Mouse (Mus musculus) lung, embryonic 14.5 days (tissue): ENCODE data around the gene Gm3448. TPM values are rescaled to one million over a fixed set of nuclear protein-coding genes. Genes with fewer than 3 reads are reported as not detected.
"Not testable (repeated sequence)": the region's sequence is repeated elsewhere in the genome, so short reads cannot be mapped to it uniquely, and the experiment has no call there.

Source experiments
- ATAC-seq: fragments of 200-750 bp; cut with Nextera tagmentation; 2 replicates; pipeline ENCODE4 v1.8.0; 2017; ENCODE audit warnings: mild to moderate bottlenecking, moderate TSS enrichment, moderate library complexity; ENCODE audit not compliant: insufficient read depth
- DNase-seq: peaks from one replicate; pipeline ENCODE4 v3.0.0-alpha.2; 2015
- H3K27ac ChIP-seq: fragments of 300-500 bp; sonication (generic); 2 replicates; pipeline ENCODE4 v1.5.1; 2014; ENCODE audit warnings: low read depth, mild to moderate bottlenecking, moderate library complexity
- H3K27me3 ChIP-seq: fragments of 300-500 bp; sonication (generic); 2 replicates; pipeline ENCODE4 v1.6.1; 2014; ENCODE audit warnings: low read length, control low read depth; ENCODE audit not compliant: insufficient read depth
- H3K36me3 ChIP-seq: fragments of 300-500 bp; sonication (generic); 2 replicates; pipeline ENCODE4 v1.6.1; 2014; ENCODE audit warnings: control low read depth; ENCODE audit not compliant: insufficient read depth
- H3K4me1 ChIP-seq: fragments of 300-500 bp; sonication (generic); 2 replicates; pipeline ENCODE4 v1.6.1; 2014; ENCODE audit warnings: antibody characterized with exemption, control low read depth; ENCODE audit not compliant: insufficient read depth
- H3K4me2 ChIP-seq: fragments of 300-500 bp; sonication (generic); 2 replicates; pipeline ENCODE4 v1.6.1; 2014; ENCODE audit warnings: mild to moderate bottlenecking
- H3K4me3 ChIP-seq: fragments of 300-500 bp; sonication (generic); 2 replicates; pipeline ENCODE4 v1.5.1; 2014; ENCODE audit warnings: low read depth, low read length
- H3K9ac ChIP-seq: fragments of 300-500 bp; sonication (generic); 2 replicates; pipeline ENCODE4 v1.6.1; 2014
- H3K9me3 ChIP-seq: fragments of 300-500 bp; sonication (generic); 2 replicates; pipeline ENCODE4 v1.6.1; 2016; ENCODE audit warnings: low read depth, low read length, control low read depth
- WGBS: fragments of 180-500 bp; shearing (Covaris S2); extraction: QIAGEN DNeasy Blood & Tissue Kit; methylation state at CpG from one replicate; pipeline ENCODE4 v1.1.7; 2014; 5-methylcytosine and 5-hydroxymethylcytosine counted together
- polyA plus RNA-seq: library from polyadenylated mRNA; unstranded; fragments of >200 nt; fragmentation: Nextera tagmentation; extraction: Ambion mirVana; gene quantifications from 2 replicates; pipeline ENCODE4 v1.2.1, GENCODE M21; 2014

Gm3448 gene
- polyA plus RNA-seq, 1 experiment from 2014 or later, result 3.4 TPM

DNA sequence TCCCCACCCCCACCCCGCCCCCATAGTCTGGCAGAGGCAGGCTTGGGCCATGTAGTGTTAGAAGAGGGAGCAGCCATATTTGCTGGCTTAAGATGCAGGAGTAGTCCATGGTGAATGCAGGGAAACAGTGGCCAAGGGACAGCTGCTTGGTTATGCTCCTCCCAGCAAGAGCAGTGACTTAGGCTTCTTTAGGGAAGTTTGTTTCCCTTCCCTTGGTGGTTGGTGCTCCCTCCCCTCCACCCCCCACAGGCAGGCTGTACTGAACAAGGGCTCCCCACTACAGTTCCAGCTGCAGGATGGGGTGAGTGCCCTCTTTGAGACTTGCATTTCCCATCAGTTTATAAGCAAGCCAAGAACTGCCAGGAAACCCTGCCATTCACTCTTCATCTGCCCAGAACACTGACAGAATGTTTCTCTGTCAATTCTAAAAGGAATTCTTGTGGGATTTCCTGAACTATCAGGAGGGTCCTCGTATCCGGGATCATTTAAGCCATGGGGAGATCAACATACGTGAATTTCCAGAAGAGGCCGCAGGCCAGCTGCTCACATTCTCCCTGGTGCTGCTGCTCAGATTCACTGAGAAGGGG lies 51.1 kb downstream of the Gm3448 start:
- H3K9me3 ChIP-seq, H3K4me1 ChIP-seq, H3K27me3 ChIP-seq, DNase-seq, H3K36me3 ChIP-seq, H3K4me2 ChIP-seq, H3K9ac ChIP-seq, H3K27ac ChIP-seq, H3K4me3 ChIP-seq, ATAC-seq: not testable (repeated sequence)
- 89% methylated on average over 4 of the region's 5 CpGs for WGBS

GRCm38 (mm10) chr17:14978362-14979038 lies 62.8 kb downstream of the Gm3448 start, which contains the start of the genes 9030025P20Rik and Gm3417:
TSS of gene 9030025P20Rik (plus strand) at chr17:14978468.
TSS of gene Gm3417 (minus strand) at chr17:14978790.
- not testable (repeated sequence) for H3K4me2 ChIP-seq, H3K9me3 ChIP-seq, H3K9ac ChIP-seq, DNase-seq, H3K4me1 ChIP-seq, H3K27me3 ChIP-seq, H3K4me3 ChIP-seq, H3K36me3 ChIP-seq, H3K27ac ChIP-seq
- WGBS, result no CpG with 5 or more reads among the region's 60 CpGs
- ATAC-seq, result peak; percentile 99

GRCm38 (mm10) chr17:14977718-14978361 lies 63.5 kb downstream of the Gm3448 start:
- not testable (repeated sequence) for H3K27me3 ChIP-seq, H3K4me2 ChIP-seq, H3K4me3 ChIP-seq, H3K4me1 ChIP-seq, H3K27ac ChIP-seq, H3K9me3 ChIP-seq, H3K36me3 ChIP-seq, DNase-seq, H3K9ac ChIP-seq
- 0% methylated on average over 4 of the region's 7 CpGs for WGBS
- peak; percentile 4 for ATAC-seq

GRCm38 (mm10) chr17:14968373-14968913 lies 72.9 kb downstream of the Gm3448 start:
- H3K4me1 ChIP-seq, H3K27ac ChIP-seq, H3K9me3 ChIP-seq, H3K9ac ChIP-seq, ATAC-seq, H3K27me3 ChIP-seq, DNase-seq, H3K36me3 ChIP-seq, H3K4me3 ChIP-seq, H3K4me2 ChIP-seq: not testable (repeated sequence)
- WGBS, result no CpG with 5 or more reads among the region's 6 CpGs

DNA sequence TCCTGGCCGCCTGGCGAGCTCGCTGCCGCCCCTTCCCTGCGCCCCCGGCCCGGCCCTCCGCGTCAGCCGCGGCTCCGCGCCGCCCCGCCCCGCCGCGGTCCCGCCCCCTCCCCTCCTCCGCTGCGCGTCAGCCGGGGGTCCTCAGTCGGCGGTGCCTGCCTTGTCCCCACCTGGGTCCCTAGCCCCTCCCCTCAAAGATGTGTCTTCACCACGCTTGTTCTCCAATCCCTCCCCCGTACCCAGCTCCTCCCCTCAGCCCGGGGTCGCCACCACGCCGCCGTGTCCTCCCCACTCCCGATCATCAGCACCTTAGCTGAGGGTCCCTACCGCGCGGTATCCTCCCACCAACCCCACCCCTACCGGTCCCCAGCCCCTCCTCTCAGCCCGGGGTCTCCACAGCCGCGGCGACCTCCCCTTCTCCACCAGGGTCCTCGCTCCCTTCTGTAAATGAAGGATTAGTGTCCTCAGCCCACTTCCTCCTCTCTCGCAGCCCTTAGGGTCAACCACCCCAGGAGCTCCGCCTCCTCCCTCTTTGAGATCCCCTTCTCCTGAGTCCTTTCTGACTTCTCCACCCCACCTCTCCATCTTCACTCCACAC lies 79.7 kb downstream of the Gm3448 start:
- H3K4me3 ChIP-seq, H3K27ac ChIP-seq, H3K9ac ChIP-seq, H3K27me3 ChIP-seq, H3K4me2 ChIP-seq, H3K4me1 ChIP-seq, H3K9me3 ChIP-seq, H3K36me3 ChIP-seq, DNase-seq: not testable (repeated sequence)
- no CpG with 5 or more reads among the region's 44 CpGs for WGBS
- peak; percentile 89 for ATAC-seq

DNA sequence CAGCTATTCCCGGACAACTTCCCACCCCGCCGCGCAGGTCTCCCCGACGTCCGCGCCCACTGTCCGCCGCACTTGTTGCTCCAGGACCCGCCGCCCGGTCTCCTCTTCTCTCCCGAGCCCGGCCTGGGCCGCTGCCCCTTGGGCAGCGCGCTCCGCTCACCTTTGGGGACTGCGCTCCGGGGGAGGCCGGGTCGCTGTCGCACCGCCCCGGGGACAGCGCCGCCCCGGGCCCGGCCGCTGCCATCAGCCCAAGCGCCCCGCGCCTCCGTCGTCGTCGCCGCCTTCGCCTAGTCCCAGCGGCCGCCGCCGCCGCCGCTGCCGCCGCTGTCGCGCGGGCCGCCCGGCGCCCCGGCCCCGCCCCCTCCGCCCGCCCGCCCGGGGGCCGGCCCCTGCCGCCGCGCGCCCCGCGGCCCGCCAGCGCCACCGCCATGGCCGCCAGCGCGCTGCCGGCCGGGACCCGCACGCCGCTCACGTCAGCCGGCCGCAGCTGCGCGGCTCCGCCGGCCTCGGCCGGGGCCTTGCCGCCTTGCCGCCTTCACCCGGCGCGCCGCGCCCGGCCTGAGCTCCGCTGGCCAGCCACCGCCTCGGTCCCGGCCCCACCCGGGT lies 80.3 kb downstream of the Gm3448 start, which contains the start of gene Phf10:
Gene Phf10 (minus strand): TSS at position 323 of the 606 bp plus-strand sequence.
- ATAC-seq, result peak; percentile 82
- H3K4me1 ChIP-seq, H3K27me3 ChIP-seq, H3K36me3 ChIP-seq, H3K9me3 ChIP-seq: not testable (repeated sequence)
- Histone ChIP-seq H3K9ac (peak within 1 kb of the TSS; percentile 72), H3K4me3 (peak within 1 kb of the TSS; percentile 65), H3K4me2 (peak within 1 kb of the TSS; percentile 84), H3K27ac (peak within 1 kb of the TSS; percentile 60; the same call in 1 of the 2 replicates)
- DNase-seq, result peak; percentile 33
- WGBS, result under 1% methylated on average over 33 of the region's 100 CpGs
